In genomic region chr13:51697897-51698296, GRCm38 (mm10) we compare ENCODE assay signal across 23 mouse cellular contexts. TPM values are rescaled to one million over a fixed set of nuclear protein-coding genes. Genes with fewer than 3 reads are reported as not detected.
A peak's percentile ranks its signal among the peaks of the same experiment; 100 is the strongest.
DNase-seq lines count a peak whose midpoint lies in the region; ATAC-seq and TF ChIP-seq lines count a peak whose summit lies in the region.
"Had no signal": no experiment of that assay in that cellular context is flagged by ENCODE, and none has a peak within 500 bp of the region (broad histone marks: within the 10 kb centered on the region; RNA-seq: fewer than 3 reads in every experiment).

No protein-coding gene starts in this region.

- no peak for TF ChIP-seq CTCF in hindbrain, postnatal 0 days (IDR thresholded peaks at IDR 0.05; ENCODE audit: low read depth)

- 39% methylated on average over 4 of the region's 4 CpGs for WGBS in heart, embryonic 15.5 days
- 81% methylated on average over 4 of the region's 4 CpGs for WGBS in hindbrain, postnatal 0 days

- H3K4me2 ChIP-seq in heart, embryonic 15.5 days, result 0 out of 2 replicates have a peak overlapping the region, but pooled peaks have one; percentile 4
- no peak overlapping the region for H3K4me2 ChIP-seq in hindbrain, postnatal 0 days (ENCODE audit: low read depth, low read length)
- H3K4me2 ChIP-seq: embryonic facial prominence, embryonic 15.5 days; hindbrain, embryonic 15.5 days; limb, embryonic 13.5 days; lung, embryonic 15.5 days; midbrain, embryonic 12.5 days; neural tube, embryonic 15.5 days had no signal

- H3K36me3 ChIP-seq in heart, embryonic 15.5 days, result 0 out of 2 replicates have a peak, but pooled peaks cover 6% of the 10 kb centered on the region
- H3K36me3 ChIP-seq in hindbrain, postnatal 0 days (ENCODE audit: insufficient read depth, low read length), result peaks cover 6% of the 10 kb centered on the region; the same call in 1 of the 2 replicates
- H3K36me3 ChIP-seq: lung, embryonic 15.5 days had no signal

- H3K4me1 ChIP-seq in heart, embryonic 15.5 days (replicated peaks), result peaks cover 15% of the 10 kb centered on the region
- H3K4me1 ChIP-seq in hindbrain, postnatal 0 days (ENCODE audit: insufficient read depth, low read length), result no peaks in the 10 kb centered on the region
- H3K4me1 ChIP-seq: embryonic facial prominence, embryonic 15.5 days; hindbrain, embryonic 15.5 days; limb, embryonic 13.5 days; lung, embryonic 15.5 days; midbrain, embryonic 12.5 days; neural tube, embryonic 15.5 days had no signal

- intact Hi-C loops in gastrocnemius, postnatal 36 days (cut with DNase I), result no loop called here

- no peak overlapping the region for H3K9ac ChIP-seq in heart, embryonic 15.5 days
- H3K9ac ChIP-seq in hindbrain, postnatal 0 days (replicated peaks; ENCODE audit: low read length), result no peak overlapping the region
- H3K9ac ChIP-seq: embryonic facial prominence, embryonic 15.5 days; hindbrain, embryonic 15.5 days; limb, embryonic 13.5 days; lung, embryonic 15.5 days; midbrain, embryonic 12.5 days; neural tube, embryonic 15.5 days had no signal

- H3K9me3 ChIP-seq in heart, embryonic 15.5 days (replicated peaks), result no peaks in the 10 kb centered on the region
- H3K9me3 ChIP-seq in hindbrain, postnatal 0 days (ENCODE audit: low read length), result no peaks in the 10 kb centered on the region
- H3K9me3 ChIP-seq: embryonic facial prominence, embryonic 15.5 days; hindbrain, embryonic 15.5 days; limb, embryonic 13.5 days; lung, embryonic 15.5 days; midbrain, embryonic 12.5 days; neural tube, embryonic 15.5 days had no signal

- H3K4me3 ChIP-seq in heart, embryonic 15.5 days, result no peak overlapping the region
- H3K4me3 ChIP-seq in hindbrain, postnatal 0 days (ENCODE audit: low read length), result no peak overlapping the region
- H3K4me3 ChIP-seq: embryonic facial prominence, embryonic 15.5 days; hindbrain, embryonic 15.5 days; limb, embryonic 13.5 days; lung, embryonic 15.5 days; midbrain, embryonic 12.5 days; neural tube, embryonic 15.5 days had no signal

- H3K27me3 ChIP-seq in heart, embryonic 15.5 days, result no peaks in the 10 kb centered on the region
- no peaks in the 10 kb centered on the region for H3K27me3 ChIP-seq in hindbrain, postnatal 0 days (ENCODE audit: insufficient read depth, low read length)
- H3K27me3 ChIP-seq: embryonic facial prominence, embryonic 15.5 days; hindbrain, embryonic 15.5 days; limb, embryonic 13.5 days; lung, embryonic 15.5 days; midbrain, embryonic 12.5 days; neural tube, embryonic 15.5 days had no signal

- peak; percentile 6 for DNase-seq in gastrocnemius, adult 18-20 months (ENCODE audit: low spot score)
- DNase-seq in gastrocnemius, postnatal 36 days, result no peak
- DNase-seq in heart, postnatal 4 days, result no peak
- DNase-seq in hindbrain, postnatal 0 days (ENCODE audit: low spot score), result no peak
- DNase-seq in cerebellum, adult 8-10 months, result no peak
- DNase-seq: adrenal gland, postnatal 14 days; cerebellum, postnatal 10 days; gastrocnemius, postnatal 25 days; spleen, adult 18-20 months; thymus, postnatal 4 days had no signal

- peak; percentile 25; the same call in 1 of the 2 replicates for ATAC-seq in heart, embryonic 15.5 days (replicated peaks; ENCODE audit: insufficient number of reproducible peaks, insufficient read depth, low FRiP score, low read depth)
- peak; percentile 37; the same call in 1 of the 2 replicates for ATAC-seq in erythroblast, adult 5-6 weeks (replicated peaks; ENCODE audit: low FRiP score, poor library complexity, severe bottlenecking)
- peak; percentile 48 for ATAC-seq in megakaryocyte-erythroid progenitor cell, adult 5-6 weeks (replicated peaks; ENCODE audit: low FRiP score, low TSS enrichment, poor library complexity, severe bottlenecking)
- no peak for ATAC-seq in hindbrain, postnatal 0 days
- ATAC-seq: activated CD4-positive, CD25-positive, alpha-beta regulatory T cell, adult 4 months; CD4-positive, CD25-positive, alpha-beta regulatory T cell, adult 4 months; intestine, embryonic 16.5 days had no signal

- peak overlapping the region; percentile 53 for H3K27ac ChIP-seq in heart, embryonic 15.5 days
- no peak overlapping the region for H3K27ac ChIP-seq in hindbrain, postnatal 0 days
- H3K27ac ChIP-seq: embryonic facial prominence, embryonic 15.5 days; hindbrain, embryonic 15.5 days; limb, embryonic 13.5 days; lung, embryonic 15.5 days; macrophage; midbrain, embryonic 12.5 days; neural tube, embryonic 15.5 days had no signal

RNA-seq across cellular contexts. Expression of gene Secisbp2, which starts 46.4 kb away (rescaled TPM):
- total RNA-seq in gastrocnemius, adult 18-20 months (2021), result 10 to 100 TPM in 1 of 2 experiments, 1 to 10 TPM in 1; 8.8 to 10.5 TPM
- 1 to 10 TPM; 8.4 to 8.9 TPM for total RNA-seq in gastrocnemius, postnatal 36 days (2021)
- 25.9 and 26.5 TPM in 2 replicates for polyA plus RNA-seq in heart, embryonic 15.5 days (2015; fragmentation: Nextera tagmentation; extraction: Ambion mirVana)
- 10 to 100 TPM; 22.3 to 23.0 TPM for total RNA-seq in heart, postnatal 4 days (2021)
- 1.3 and 6.1 TPM in 2 replicates for total RNA-seq in erythroblast, adult 5-6 weeks (2015; ENCODE audit: low replicate concordance)
- 6.4 and 13.8 TPM in 2 replicates for total RNA-seq in erythroblast, adult 5-6 weeks (2017; ENCODE audit: low replicate concordance)
- 33.2 and 41.6 TPM in 2 replicates for total RNA-seq in megakaryocyte-erythroid progenitor cell, adult 5-6 weeks (2014; fragmentation: Nextera tagmentation)
- total RNA-seq in megakaryocyte-erythroid progenitor cell, adult 5-6 weeks (2017), result 29.6 and 31.8 TPM in 2 replicates
- total RNA-seq in hindbrain, postnatal 0 days (2014; rRNA removed), result 13.7 and 15.0 TPM in 2 replicates
- polyA plus RNA-seq in hindbrain, postnatal 0 days (2015; fragmentation: Nextera tagmentation; extraction: Ambion mirVana), result 20.1 and 21.8 TPM in 2 replicates

RNA-seq across cellular contexts. Expression of gene Cks2, which starts 52.9 kb away (rescaled TPM):
- not detected for total RNA-seq in gastrocnemius, adult 18-20 months (2021)
- total RNA-seq in gastrocnemius, postnatal 36 days (2021), result 1 to 10 TPM in 1 of 2 experiments, under 1 TPM in 1; 0.99 to 1.9 TPM
- polyA plus RNA-seq in heart, embryonic 15.5 days (2015; fragmentation: Nextera tagmentation; extraction: Ambion mirVana), result 221 and 236 TPM in 2 replicates
- 10 to 100 TPM; 76.8 to 86.6 TPM for total RNA-seq in heart, postnatal 4 days (2021)
- 133 and 189 TPM in 2 replicates for total RNA-seq in erythroblast, adult 5-6 weeks (2015; ENCODE audit: low replicate concordance)
- 54.9 and 108 TPM in 2 replicates for total RNA-seq in erythroblast, adult 5-6 weeks (2017; ENCODE audit: low replicate concordance)
- 342 and 430 TPM in 2 replicates for total RNA-seq in megakaryocyte-erythroid progenitor cell, adult 5-6 weeks (2014; fragmentation: Nextera tagmentation)
- 275 and 355 TPM in 2 replicates for total RNA-seq in megakaryocyte-erythroid progenitor cell, adult 5-6 weeks (2017)
- total RNA-seq in hindbrain, postnatal 0 days (2014; rRNA removed), result 40.0 and 41.0 TPM in 2 replicates
- 58.6 and 69.4 TPM in 2 replicates for polyA plus RNA-seq in hindbrain, postnatal 0 days (2015; fragmentation: Nextera tagmentation; extraction: Ambion mirVana)

Comparison
In these comparisons a context has a peak if more than half of its experiments do, and no peak if none do; other contexts are left out.
1. RNA of gene Cks2, which starts 52.9 kb away (total RNA-seq): 275 to 430 TPM in megakaryocyte-erythroid progenitor cell, adult 5-6 weeks, 54.9 to 189 TPM in erythroblast, adult 5-6 weeks, 76.8 to 86.6 TPM in heart, postnatal 4 days and 40.0 to 41.0 TPM in hindbrain, postnatal 0 days; 0.99 to 1.9 TPM in gastrocnemius, postnatal 36 days and not detected in gastrocnemius, adult 18-20 months; every median in the first group is over 10 times any median in the second.